Mouse (Mus musculus) B cell, adult 67 days (primary cell): ENCODE data around the gene Abcg1. TPM values are rescaled to one million over a fixed set of nuclear protein-coding genes. Genes with fewer than 3 reads are reported as not detected.

Experiments used
- total RNA-seq, 2 experiments: library from RNA; stranded (reverse); gene quantifications; 4 replicates each; pipeline ENCODE4 v1.2.4; 2023

Gene Abcg1
- total RNA-seq = 100 to 1,000 TPM; 123 to 132 TPM

GRCm38 (mm10) chr17:31057151-31057890 lies at the start of gene Abcg1:
Abcg1 (plus strand) TSS chr17:31057675.

GRCm38 (mm10) chr17:31129452-31129851 lies 72.0 kb downstream of the Abcg1 start, which contains the start of gene Tff3:
Tff3 (minus strand) TSS chr17:31129646.

GRCm38 (mm10) chr17:31144040-31145037 lies 86.9 kb downstream of the Abcg1 start, which contains the start of gene Tff2:
Tff2 (minus strand) TSS chr17:31144282.

GRCm38 (mm10) chr17:31165127-31165526 lies 107.7 kb downstream of the Abcg1 start, which contains the start of gene Tff1:
Tff1 (minus strand) TSS chr17:31165277.

Other genes starting within 250 kb of the Abcg1 start
- not detected for gene Glp1r, start 155.9 kb upstream of the Abcg1 start, total RNA-seq
- gene Umodl1, start 103.0 kb upstream of the Abcg1 start, total RNA-seq = not detected
- gene Tff3, start 72.0 kb downstream of the Abcg1 start, total RNA-seq = not detected
- not detected for gene Tff2, start 86.6 kb downstream of the Abcg1 start, total RNA-seq
- gene Tff1, start 107.6 kb downstream of the Abcg1 start, total RNA-seq = not detected
- under 1 TPM; 0.23 to 0.65 TPM for gene Tmprss3, start 141.3 kb downstream of the Abcg1 start, total RNA-seq
- under 1 TPM; 0.09 to 0.29 TPM for gene Ubash3a, start 150.2 kb downstream of the Abcg1 start, total RNA-seq
- under 1 TPM in 1 of 2 experiments, not detected in 1; 0.73 TPM for gene Rsph1, start 219.7 kb downstream of the Abcg1 start, total RNA-seq
- gene Slc37a1, start 229.1 kb downstream of the Abcg1 start, total RNA-seq = 10 to 100 TPM; 42.8 to 46.5 TPM